ENCODE assay signal across 8 mouse cellular contexts in genomic region chr3:129901271-129901809, GRCm38 (mm10). TPM values are rescaled to one million over a fixed set of nuclear protein-coding genes. Genes with fewer than 3 reads are reported as not detected.
A peak's percentile ranks its signal among the peaks of the same experiment; 100 is the strongest.
DNase-seq lines count a peak whose midpoint lies in the region; ATAC-seq lines count a peak whose summit lies in the region.

Gene Casp6 (plus strand): TSS chr3:129901425.

- peak within 1 kb of the TSS; percentile 75 for H3K27ac ChIP-seq in intestine, embryonic 14.5 days (ENCODE audit: low read depth)

- H3K9ac ChIP-seq in intestine, embryonic 14.5 days (ENCODE audit: low read length) = peak within 1 kb of the TSS; percentile 70

- H3K4me2 ChIP-seq in intestine, embryonic 14.5 days (ENCODE audit: low read length) = peak within 1 kb of the TSS; percentile 79

- H3K36me3 ChIP-seq in intestine, embryonic 14.5 days (ENCODE audit: control insufficient read depth, insufficient read depth, low read length) = peaks cover 7% of the 10 kb centered on the region; the same call in 1 of the 2 replicates

- no peaks in the 10 kb centered on the region for H3K9me3 ChIP-seq in intestine, embryonic 14.5 days (ENCODE audit: control insufficient read depth, low read length)

- H3K4me1 ChIP-seq in intestine, embryonic 14.5 days (replicated peaks; ENCODE audit: control insufficient read depth, insufficient read depth, low read length) = peaks cover 23% of the 10 kb centered on the region

- peak; percentile 94 for DNase-seq in adrenal gland, adult 2 months
- DNase-seq in embryo, embryonic 11.5 days (ENCODE audit: low read depth, low spot score) = peak; percentile 69
- DNase-seq in gastrocnemius, postnatal 4 days (ENCODE audit: low spot score in 2 of 2) = peak; percentile 60 to 82
- DNase-seq in intestine, embryonic 14.5 days (ENCODE audit: low spot score) = peak; percentile 94
- peak; percentile 43 to 62 for DNase-seq in left cerebral cortex, postnatal 14 days (ENCODE audit: low spot score in 2 of 2)
- DNase-seq in right cerebral cortex, postnatal 25 days = peak; percentile 55
- DNase-seq in urinary bladder, postnatal 36 days (ENCODE audit: low spot score in 2 of 2) = peak; percentile 81 to 85

- WGBS in intestine, embryonic 14.5 days = under 1% methylated on average over 34 of the region's 34 CpGs

- no peaks in the 10 kb centered on the region for H3K27me3 ChIP-seq in intestine, embryonic 14.5 days (replicated peaks; ENCODE audit: control insufficient read depth, insufficient read depth, low read length)

- ATAC-seq in intestine, embryonic 14.5 days (replicated peaks; ENCODE audit: low FRiP score, low TSS enrichment, low read depth) = peak; percentile 90
- ATAC-seq in megakaryocyte progenitor cell, adult 5-6 weeks (replicated peaks; ENCODE audit: poor library complexity) = peak; percentile 79

- H3K4me3 ChIP-seq in intestine, embryonic 14.5 days (ENCODE audit: low read depth, low read length) = peak within 1 kb of the TSS; percentile 70

- intact Hi-C loops in left cerebral cortex, postnatal 14 days (cut with DNase I) = no loop called here

RNA-seq across cellular contexts. Expression of gene Casp6, which starts in this region (rescaled TPM):
- 10 to 100 TPM; 42.3 to 42.4 TPM for total RNA-seq in adrenal gland, adult 2 months (2021)
- 29.5 and 33.8 TPM in 2 replicates for polyA plus RNA-seq in adrenal gland, adult 2 months (2012; rRNA removed)
- 10 to 100 TPM in 1 of 2 experiments, 1 to 10 TPM in 1; 8.3 to 11.4 TPM for total RNA-seq in gastrocnemius, postnatal 4 days (2021)
- 114 and 122 TPM in 2 replicates for polyA plus RNA-seq in intestine, embryonic 14.5 days (2014; fragmentation: Nextera tagmentation; extraction: Ambion mirVana)
- 1 to 10 TPM; 5.9 to 8.9 TPM for total RNA-seq in left cerebral cortex, postnatal 14 days (2021)
- 16.2 and 16.3 TPM in 2 replicates for total RNA-seq in megakaryocyte progenitor cell, adult 5-6 weeks (2015)
- 9.3 and 13.3 TPM in 2 replicates for total RNA-seq in megakaryocyte progenitor cell, adult 5-6 weeks (2017)

Comparison
In these comparisons a context has a peak if more than half of its experiments do, and no peak if none do; other contexts are left out.
1. Peak in every context shown above with its lines: DNase-seq, ATAC-seq, H3K4me3 ChIP-seq and H3K27ac ChIP-seq.